Mouse (Mus musculus): ENCODE measurements at regions not wholly inside any gene's neighbourhood (a gene's known extent, or its start where the extent isn't known, plus 50 kb on each side); places are given as distances from the start of the nearest gene placed in this dataset.

DNA sequence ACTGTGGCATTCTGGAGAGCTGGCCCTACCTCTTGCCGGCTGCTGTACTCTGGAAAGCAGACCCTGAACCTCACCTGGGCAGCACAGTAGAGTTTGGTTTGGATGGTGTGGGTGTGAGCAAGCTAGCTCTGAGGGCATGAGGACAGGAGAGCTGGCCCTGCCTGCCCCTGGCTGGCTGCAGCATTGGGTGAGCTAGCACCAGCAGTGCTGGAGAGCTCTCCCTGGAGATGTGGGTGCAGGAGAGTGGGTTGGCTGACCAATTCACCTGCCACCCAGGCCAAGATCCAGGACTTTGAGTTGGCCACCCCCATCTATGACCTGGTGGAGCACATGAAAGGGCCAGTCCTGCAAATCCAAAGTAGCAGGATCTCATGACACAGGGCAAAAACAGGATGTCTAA is 124.3 kb upstream of the Tcf21 start:
- ATAC-seq (replicated peaks; ENCODE audit: low FRiP score, low TSS enrichment, low read depth), result no peak
- H3K27me3 ChIP-seq (replicated peaks; ENCODE audit: control insufficient read depth, insufficient read depth, low read length), result no peaks in the 10 kb centered on the region

DNA sequence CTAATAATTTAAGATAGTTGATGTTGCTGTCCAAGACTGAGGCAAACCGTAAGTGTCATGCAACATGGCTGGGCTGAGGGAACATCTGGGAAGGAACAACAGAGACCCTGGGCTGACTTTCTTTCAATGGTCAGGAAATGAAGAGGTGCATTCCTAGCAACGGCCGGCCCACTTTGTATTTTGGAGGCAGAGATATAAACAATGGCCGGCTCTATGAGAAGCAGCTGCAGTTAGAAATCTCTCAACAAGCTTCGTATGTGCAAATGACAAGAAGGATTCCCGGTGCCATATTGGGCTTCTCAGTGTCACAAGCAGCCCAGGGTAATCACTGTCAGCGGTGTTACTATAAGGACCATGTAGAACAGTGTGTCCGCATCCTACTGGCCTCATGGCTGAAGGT is 108.0 kb upstream of the Tcf21 start:
- no peak overlapping the region for H3K4me3 ChIP-seq (ENCODE audit: low read depth, low read length)
- no peaks in the 10 kb centered on the region for H3K27me3 ChIP-seq (replicated peaks; ENCODE audit: control insufficient read depth, insufficient read depth, low read length)
- WGBS, result 51% methylated on average over 8 of the region's 8 CpGs
- H3K9ac ChIP-seq (ENCODE audit: low read length), result no peak overlapping the region
- H3K4me1 ChIP-seq (replicated peaks; ENCODE audit: control insufficient read depth, insufficient read depth, low read length), result no peaks in the 10 kb centered on the region
- H3K36me3 ChIP-seq (ENCODE audit: control insufficient read depth, insufficient read depth, low read length), result no peaks in the 10 kb centered on the region
- ATAC-seq (replicated peaks; ENCODE audit: low FRiP score, low TSS enrichment, low read depth) (no peak), DNase-seq (ENCODE audit: low spot score) (no peak)
- no peak overlapping the region for H3K4me2 ChIP-seq (ENCODE audit: low read length)
- H3K27ac ChIP-seq (ENCODE audit: low read depth), result 0 out of 2 replicates have a peak overlapping the region, but pooled peaks have one; percentile 51
- no peaks in the 10 kb centered on the region for H3K9me3 ChIP-seq (ENCODE audit: control insufficient read depth, low read length)

More for the DNA sequence above, 124.3 kb upstream of the Tcf21 start:
- Histone ChIP-seq H3K9me3 (ENCODE audit: control insufficient read depth, low read length) (no peaks in the 10 kb centered on the region), H3K36me3 (ENCODE audit: control insufficient read depth, insufficient read depth, low read length) (no peaks in the 10 kb centered on the region), H3K4me3 (ENCODE audit: low read depth, low read length) (no peak overlapping the region), H3K9ac (ENCODE audit: low read length) (no peak overlapping the region), H3K27ac (ENCODE audit: low read depth) (no peak overlapping the region), H3K4me1 (replicated peaks; ENCODE audit: control insufficient read depth, insufficient read depth, low read length) (no peaks in the 10 kb centered on the region), H3K4me2 (ENCODE audit: low read length) (no peak overlapping the region)
- 85% methylated on average over 1 of the region's 1 CpGs for WGBS
- DNase-seq (ENCODE audit: low spot score), result no peak

- no peak overlapping the region for H3K4me3 ChIP-seq (ENCODE audit: low read depth, low read length)
- H3K9ac ChIP-seq (ENCODE audit: low read length), result no peak overlapping the region
- no peak overlapping the region; the same call in 1 of the 2 replicates for H3K4me2 ChIP-seq (ENCODE audit: low read length)
- H3K9me3 ChIP-seq (ENCODE audit: control insufficient read depth, low read length), result no peaks in the 10 kb centered on the region
- no peaks in the 10 kb centered on the region for H3K27me3 ChIP-seq (replicated peaks; ENCODE audit: control insufficient read depth, insufficient read depth, low read length)
- H3K4me1 ChIP-seq (replicated peaks; ENCODE audit: control insufficient read depth, insufficient read depth, low read length), result peaks cover 3% of the 10 kb centered on the region; the same call in 1 of the 2 replicates
- DNase-seq (ENCODE audit: low spot score), result no peak
- ATAC-seq (replicated peaks; ENCODE audit: low FRiP score, low TSS enrichment, low read depth), result no peak
- WGBS, result 19% methylated on average over 5 of the region's 5 CpGs
- peak overlapping the region; percentile 55 for H3K27ac ChIP-seq (ENCODE audit: low read depth)
- no peaks in the 10 kb centered on the region for H3K36me3 ChIP-seq (ENCODE audit: control insufficient read depth, insufficient read depth, low read length)
These were observed 106.1 kb upstream of the Tcf21 start for GRCm38 (mm10) chr10:22926099-22926498.

DNA sequence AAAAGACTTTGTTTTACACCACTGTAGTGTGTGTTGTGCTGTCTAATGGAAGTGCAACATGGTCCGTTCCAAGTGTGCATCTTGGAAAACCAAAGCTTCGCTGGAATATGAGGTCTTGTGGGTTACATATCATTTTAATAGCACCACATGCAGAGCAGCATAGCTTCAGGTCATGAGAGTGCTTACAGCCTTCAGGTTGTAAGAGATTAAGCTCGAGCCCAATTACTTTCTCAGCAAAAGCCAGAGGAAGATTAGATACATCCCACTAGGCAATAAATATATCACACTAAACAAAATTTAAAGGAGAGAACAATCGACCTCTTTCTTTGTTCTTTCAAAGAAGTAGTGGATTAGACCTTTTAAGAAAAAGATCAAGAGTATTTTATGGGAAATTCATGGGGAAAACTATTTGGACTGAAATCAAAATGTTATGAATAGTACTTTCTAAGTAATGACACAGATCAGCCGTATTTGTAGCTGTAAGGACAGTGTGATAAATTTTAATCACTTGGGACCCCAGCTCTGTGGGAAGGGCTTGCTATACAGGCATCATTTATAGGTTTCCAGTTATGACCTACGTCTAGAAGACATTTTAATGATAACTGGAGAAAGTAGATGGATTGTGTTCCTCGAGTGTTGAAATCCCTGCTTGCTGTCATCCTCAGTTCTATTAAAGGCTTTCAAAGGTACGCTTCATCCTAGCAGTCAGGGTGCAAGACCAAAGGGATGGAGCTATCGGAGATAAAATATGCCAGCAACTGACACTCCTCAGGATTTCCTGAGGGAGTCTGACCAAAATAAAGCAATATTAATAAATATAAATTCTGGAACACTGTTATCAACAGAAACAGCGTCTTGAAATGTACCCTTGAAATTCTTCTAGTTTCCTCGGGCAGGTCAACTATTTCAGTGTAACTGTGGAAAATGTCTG is 101.3 kb upstream of the Tcf21 start:
- H3K9me3 ChIP-seq (ENCODE audit: control insufficient read depth, low read length), result no peaks in the 10 kb centered on the region
- no peak overlapping the region for H3K4me2 ChIP-seq (ENCODE audit: low read length)
- no peaks in the 10 kb centered on the region for H3K27me3 ChIP-seq (replicated peaks; ENCODE audit: control insufficient read depth, insufficient read depth, low read length)
- ATAC-seq (replicated peaks; ENCODE audit: low FRiP score, low TSS enrichment, low read depth) (0 out of 2 replicates have a peak, but pooled peaks have one; percentile 26), DNase-seq (ENCODE audit: low spot score) (no peak)
- H3K4me1 ChIP-seq (replicated peaks; ENCODE audit: control insufficient read depth, insufficient read depth, low read length), result peaks cover 26% of the 10 kb centered on the region
- H3K4me3 ChIP-seq (ENCODE audit: low read depth, low read length), result no peak overlapping the region
- H3K36me3 ChIP-seq (ENCODE audit: control insufficient read depth, insufficient read depth, low read length), result no peaks in the 10 kb centered on the region
- 35% methylated on average over 11 of the region's 11 CpGs for WGBS
- H3K27ac ChIP-seq (ENCODE audit: low read depth), result peak overlapping the region; percentile 67; the same call in 1 of the 2 replicates
- H3K9ac ChIP-seq (ENCODE audit: low read length), result no peak overlapping the region

DNA sequence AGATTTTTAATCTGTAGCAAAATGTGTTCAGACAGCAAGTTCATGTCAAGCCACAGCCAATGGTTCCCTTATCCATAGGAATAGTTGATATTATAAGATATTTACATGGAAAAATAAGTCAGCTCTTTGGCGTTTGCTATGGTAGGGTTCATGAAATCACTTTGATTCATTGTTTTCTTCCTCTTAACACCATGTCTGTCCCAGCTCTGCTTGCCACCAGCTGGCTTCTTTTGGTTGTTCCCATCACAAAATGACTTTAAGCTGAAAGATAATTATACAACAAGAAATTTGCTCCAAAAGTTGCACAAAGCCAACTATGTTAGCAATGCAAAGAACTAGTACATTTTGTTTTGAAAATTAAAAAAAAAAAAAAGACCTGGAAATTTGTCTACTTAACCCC is 99.9 kb upstream of the Tcf21 start:
- H3K27ac ChIP-seq (ENCODE audit: low read depth), result peak overlapping the region; percentile 38
- WGBS, result 35% methylated on average over 1 of the region's 1 CpGs

DNA sequence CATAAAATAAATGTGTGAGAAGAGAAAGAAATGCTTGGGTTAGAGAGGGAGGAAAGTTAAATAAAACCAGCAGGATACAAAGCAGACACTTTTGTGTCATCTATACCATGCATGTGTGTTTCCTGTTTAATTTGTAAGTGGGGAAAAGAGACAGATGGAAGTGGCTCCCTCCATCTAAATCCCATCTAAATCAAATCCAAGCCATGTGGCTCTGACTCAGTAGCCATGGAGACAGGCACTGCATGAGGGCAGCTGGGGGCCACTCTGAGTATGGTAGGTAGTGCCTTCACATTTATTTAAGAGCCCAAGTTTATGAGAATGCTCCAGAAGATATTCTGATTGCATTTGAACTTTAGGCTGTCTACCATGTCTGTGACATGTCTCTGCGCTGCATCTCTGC is 97.8 kb upstream of the Tcf21 start:
- Histone ChIP-seq H3K9ac (ENCODE audit: low read length) (no peak overlapping the region), H3K9me3 (ENCODE audit: control insufficient read depth, low read length) (no peaks in the 10 kb centered on the region), H3K4me3 (ENCODE audit: low read depth, low read length) (no peak overlapping the region), H3K36me3 (ENCODE audit: control insufficient read depth, insufficient read depth, low read length) (no peaks in the 10 kb centered on the region), H3K4me1 (replicated peaks; ENCODE audit: control insufficient read depth, insufficient read depth, low read length) (peaks cover 26% of the 10 kb centered on the region), H3K27ac (ENCODE audit: low read depth) (peak overlapping the region; percentile 76), H3K27me3 (replicated peaks; ENCODE audit: control insufficient read depth, insufficient read depth, low read length) (no peaks in the 10 kb centered on the region), H3K4me2 (ENCODE audit: low read length) (no peak overlapping the region)
- 0 out of 2 replicates have a peak, but pooled peaks have one; percentile 50 for ATAC-seq (replicated peaks; ENCODE audit: low FRiP score, low TSS enrichment, low read depth)
- WGBS, result 59% methylated on average over 1 of the region's 1 CpGs
- no peak for DNase-seq (ENCODE audit: low spot score)

More for the DNA sequence above, 99.9 kb upstream of the Tcf21 start:
- H3K36me3 ChIP-seq (ENCODE audit: control insufficient read depth, insufficient read depth, low read length), result no peaks in the 10 kb centered on the region
- ATAC-seq (replicated peaks; ENCODE audit: low FRiP score, low TSS enrichment, low read depth) (no peak), DNase-seq (ENCODE audit: low spot score) (no peak)
- H3K4me3 ChIP-seq (ENCODE audit: low read depth, low read length), result no peak overlapping the region
- H3K9ac ChIP-seq (ENCODE audit: low read length), result no peak overlapping the region
- H3K4me2 ChIP-seq (ENCODE audit: low read length), result no peak overlapping the region
- peaks cover 26% of the 10 kb centered on the region for H3K4me1 ChIP-seq (replicated peaks; ENCODE audit: control insufficient read depth, insufficient read depth, low read length)
- no peaks in the 10 kb centered on the region for H3K27me3 ChIP-seq (replicated peaks; ENCODE audit: control insufficient read depth, insufficient read depth, low read length)
- H3K9me3 ChIP-seq (ENCODE audit: control insufficient read depth, low read length), result no peaks in the 10 kb centered on the region

DNA sequence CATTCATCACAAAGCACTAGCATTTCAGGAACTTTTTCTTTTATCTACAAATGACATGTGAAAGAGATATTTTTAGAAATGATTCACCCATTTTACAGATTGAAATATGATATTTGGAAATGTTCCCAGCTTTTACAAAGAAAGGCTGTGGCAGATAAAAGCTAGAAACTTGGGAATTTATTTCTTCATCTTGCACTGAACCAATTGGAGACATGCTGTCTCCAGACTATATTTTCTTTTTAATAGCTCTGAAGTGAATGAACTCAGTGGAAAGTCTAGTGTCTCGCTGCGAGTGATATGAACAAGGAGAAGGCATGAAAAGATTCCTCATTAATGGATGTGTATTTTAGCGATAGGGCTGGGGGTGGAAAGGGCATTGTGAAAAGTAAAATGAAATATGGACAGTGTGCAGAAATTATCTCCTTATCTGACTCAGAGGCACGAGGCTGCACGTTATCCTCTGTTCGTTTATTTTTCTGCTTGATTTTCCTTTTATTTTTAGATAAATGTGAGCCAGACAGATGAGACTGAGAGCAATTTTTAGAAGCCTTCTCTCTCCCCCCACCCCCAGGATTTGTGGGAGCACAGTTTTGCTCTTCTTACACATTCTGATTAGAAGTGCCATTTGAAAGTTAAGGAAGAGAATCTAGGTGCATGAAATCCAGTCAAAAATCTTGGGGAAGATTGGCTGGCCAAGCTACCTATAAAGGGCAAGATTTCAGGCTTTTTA is 96.0 kb upstream of the Tcf21 start:
- H3K9me3 ChIP-seq (ENCODE audit: control insufficient read depth, low read length), result no peaks in the 10 kb centered on the region
- WGBS, result 26% methylated on average over 6 of the region's 6 CpGs

GRCm38 (mm10) chr10:22913112-22913511 is 93.1 kb upstream of the Tcf21 start:
- Histone ChIP-seq H3K9me3 (ENCODE audit: control insufficient read depth, low read length) (no peaks in the 10 kb centered on the region), H3K27ac (ENCODE audit: low read depth) (no peak overlapping the region), H3K4me2 (ENCODE audit: low read length) (no peak overlapping the region), H3K4me3 (ENCODE audit: low read depth, low read length) (no peak overlapping the region), H3K36me3 (ENCODE audit: control insufficient read depth, insufficient read depth, low read length) (no peaks in the 10 kb centered on the region), H3K9ac (ENCODE audit: low read length) (no peak overlapping the region), H3K27me3 (replicated peaks; ENCODE audit: control insufficient read depth, insufficient read depth, low read length) (no peaks in the 10 kb centered on the region), H3K4me1 (replicated peaks; ENCODE audit: control insufficient read depth, insufficient read depth, low read length) (peaks cover 18% of the 10 kb centered on the region)
- ATAC-seq (replicated peaks; ENCODE audit: low FRiP score, low TSS enrichment, low read depth), result no peak
- WGBS, result 70% methylated on average over 1 of the region's 1 CpGs
- DNase-seq (ENCODE audit: low spot score), result no peak

More for the DNA sequence above, 96.0 kb upstream of the Tcf21 start:
- H3K4me3 ChIP-seq (ENCODE audit: low read depth, low read length), result no peak overlapping the region
- ATAC-seq (replicated peaks; ENCODE audit: low FRiP score, low TSS enrichment, low read depth) (no peak), DNase-seq (ENCODE audit: low spot score) (no peak)
- H3K27me3 ChIP-seq (replicated peaks; ENCODE audit: control insufficient read depth, insufficient read depth, low read length), result no peaks in the 10 kb centered on the region
- no peak overlapping the region for H3K4me2 ChIP-seq (ENCODE audit: low read length)
- no peaks in the 10 kb centered on the region for H3K36me3 ChIP-seq (ENCODE audit: control insufficient read depth, insufficient read depth, low read length)
- H3K4me1 ChIP-seq (replicated peaks; ENCODE audit: control insufficient read depth, insufficient read depth, low read length), result peaks cover 22% of the 10 kb centered on the region
- peak overlapping the region; percentile 6; the same call in 1 of the 2 replicates for H3K27ac ChIP-seq (ENCODE audit: low read depth)
- no peak overlapping the region for H3K9ac ChIP-seq (ENCODE audit: low read length)
